Mouse (Mus musculus) cerebellum, adult 8-10 months (tissue): ENCODE measurements around the gene Tmco5b.

Experiments used
- DNase-seq: peaks from one replicate; pipeline ENCODE4 v3.0.0; 2022

Gene Tmco5b

DNA sequence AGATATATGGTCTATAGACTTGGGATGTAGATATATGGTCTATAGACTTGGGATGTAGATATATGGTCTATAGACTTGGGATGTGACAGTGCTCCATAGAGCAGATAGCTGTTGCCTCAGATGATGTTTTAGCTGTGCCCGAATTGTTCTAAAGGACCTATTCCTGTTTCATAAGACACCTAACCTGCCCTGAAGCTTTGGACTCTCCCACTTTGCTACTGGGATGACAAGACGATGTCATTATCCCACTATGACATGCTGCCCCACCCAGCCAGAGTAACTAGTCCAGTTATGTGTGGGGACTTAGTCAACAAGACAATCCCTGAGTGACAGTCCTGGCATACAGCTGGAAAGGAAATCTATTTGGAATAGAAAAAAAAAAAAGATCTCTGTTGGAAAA lies at the start of gene Tmco5b:
Gene Tmco5b, plus strand, starts transcription at position 301 of the 400 bp plus-strand sequence.
- no peak for DNase-seq

DNA sequence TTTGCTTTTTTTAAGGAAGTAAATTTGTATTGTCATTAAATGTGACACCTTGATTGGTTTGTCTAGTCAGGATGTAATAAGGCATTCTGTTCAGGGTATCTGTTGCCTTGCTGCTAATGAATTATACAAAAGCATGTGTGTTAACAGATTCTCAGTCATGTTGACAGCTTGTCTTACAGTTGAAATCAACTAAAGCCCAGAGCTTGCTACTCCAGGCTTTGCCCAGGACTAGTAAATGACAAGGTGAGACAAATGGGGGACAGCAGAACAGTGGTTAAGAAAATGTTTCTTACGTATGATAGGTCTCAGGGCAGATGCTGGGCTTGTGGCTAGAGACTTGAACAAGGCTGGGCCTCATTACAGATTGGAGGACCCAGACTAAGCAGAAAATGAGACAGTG lies 48.5 kb upstream of the Tmco5b start:
- DNase-seq = no peak

DNA sequence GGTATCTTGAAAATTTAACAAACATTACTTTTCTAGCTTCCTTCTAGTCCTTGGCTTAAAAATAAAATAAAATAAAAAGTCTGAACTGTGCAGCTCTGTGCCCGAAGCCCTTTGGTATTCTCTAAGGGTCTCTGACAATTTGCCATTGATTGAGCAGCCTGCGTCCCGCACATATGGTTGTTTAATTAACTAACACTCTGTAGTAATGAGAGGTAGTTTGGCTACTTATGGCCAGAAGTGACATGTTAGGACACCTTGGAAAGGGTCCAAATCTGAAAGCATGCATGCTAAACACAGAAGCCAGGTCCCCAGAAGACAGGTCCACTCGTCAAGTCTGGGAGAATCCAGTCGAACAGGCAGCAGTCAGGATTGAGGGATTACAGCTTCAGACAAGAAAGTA lies 46.7 kb upstream of the Tmco5b start:
- DNase-seq = no peak

DNA sequence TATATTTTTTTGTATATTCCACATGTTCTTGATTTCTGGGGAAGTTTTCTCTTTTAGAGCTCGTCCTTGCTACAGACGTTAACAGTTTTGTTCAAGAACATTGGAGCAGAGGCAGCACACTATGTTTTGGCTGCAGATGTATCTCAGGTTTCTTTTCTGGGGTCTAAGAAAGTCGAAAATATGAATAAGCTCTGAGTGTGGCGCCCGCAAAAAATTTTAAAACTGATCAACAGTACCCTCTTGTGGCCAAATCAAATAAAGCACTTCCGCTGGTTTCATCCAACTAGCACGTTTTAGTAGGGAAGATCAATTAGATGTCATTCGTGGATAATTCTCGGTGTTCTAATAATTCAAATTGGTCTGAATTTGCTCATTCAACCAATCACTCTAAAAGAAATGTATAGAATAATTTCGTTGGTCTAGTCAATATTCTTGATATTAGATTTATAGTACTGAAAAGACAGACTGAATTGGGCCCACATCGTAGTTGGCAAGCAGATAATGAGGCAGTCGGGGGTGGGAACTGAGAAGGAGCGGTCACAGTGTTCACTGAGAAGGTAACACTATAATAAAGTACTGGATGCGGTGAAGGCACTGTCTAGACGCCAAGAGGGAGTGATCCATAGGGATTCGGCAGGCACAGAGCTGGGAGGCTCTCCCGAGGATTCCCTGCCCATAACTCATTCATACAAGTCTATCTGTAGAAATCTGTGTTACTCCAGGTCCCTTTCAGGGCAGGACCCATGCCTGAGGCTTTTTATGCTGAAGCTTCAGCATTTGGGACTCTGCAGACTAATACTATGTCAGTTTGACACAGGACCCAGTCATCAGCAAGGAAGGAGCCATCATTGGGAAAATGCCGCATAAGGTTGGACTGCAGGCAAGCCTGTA lies 17.1 kb downstream of the Tmco5b start:
- peak; percentile 43 for DNase-seq

DNA sequence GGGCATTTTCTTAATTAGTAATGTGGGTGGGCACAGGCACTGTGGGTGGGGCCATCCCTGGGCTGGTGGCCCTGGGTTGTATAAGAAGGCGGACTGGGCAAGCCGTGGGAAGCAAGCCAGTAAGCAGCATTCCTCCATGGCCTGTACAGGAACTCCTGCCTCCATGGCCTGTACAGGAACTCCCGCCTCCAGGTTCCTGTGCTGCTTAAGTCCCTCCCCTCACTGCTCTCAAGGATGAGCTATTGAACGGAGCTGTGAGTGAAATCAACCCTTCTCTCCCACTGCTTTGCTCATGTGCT lies 17.7 kb downstream of the Tmco5b start:
- DNase-seq = no peak

DNA sequence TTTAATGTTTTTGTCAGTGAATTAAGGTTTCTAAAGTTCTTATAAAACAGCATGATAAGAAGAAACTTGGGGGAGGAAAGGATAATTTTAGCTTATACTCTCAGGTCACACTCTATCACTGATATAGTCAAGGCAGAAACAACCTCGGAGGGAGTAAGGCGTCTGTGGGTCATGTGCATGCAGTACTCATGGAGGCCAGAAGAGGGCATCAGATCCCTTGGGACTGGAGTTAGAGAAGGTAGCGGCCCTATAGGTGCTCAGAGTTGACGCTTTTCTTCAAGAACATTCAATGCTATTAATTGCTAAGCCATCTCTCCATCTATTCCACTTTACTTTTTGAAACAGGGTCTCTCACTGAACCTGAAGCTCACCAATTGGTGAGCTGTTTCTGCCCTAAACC lies 19.8 kb downstream of the Tmco5b start:
- DNase-seq = peak; percentile 83

DNA sequence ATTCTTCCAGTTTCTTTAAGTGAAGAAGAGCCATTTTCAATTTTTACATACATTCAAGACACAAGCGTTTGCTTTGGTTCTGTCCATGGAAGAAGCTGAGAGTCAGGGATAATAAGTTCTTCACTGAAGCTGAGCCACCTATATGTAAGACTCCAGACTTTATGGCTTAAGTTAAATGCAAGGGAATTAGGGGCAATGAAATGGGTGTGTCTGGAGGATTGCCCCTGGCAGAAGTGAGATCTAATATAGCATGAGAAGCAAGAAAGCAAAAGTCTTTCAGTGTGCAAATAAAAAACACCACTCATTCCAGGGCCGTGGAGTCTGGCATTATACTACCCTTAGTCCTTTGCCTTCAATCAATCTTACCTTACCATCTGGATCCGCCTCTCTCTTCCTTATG lies 25.7 kb downstream of the Tmco5b start:
- no peak for DNase-seq

DNA sequence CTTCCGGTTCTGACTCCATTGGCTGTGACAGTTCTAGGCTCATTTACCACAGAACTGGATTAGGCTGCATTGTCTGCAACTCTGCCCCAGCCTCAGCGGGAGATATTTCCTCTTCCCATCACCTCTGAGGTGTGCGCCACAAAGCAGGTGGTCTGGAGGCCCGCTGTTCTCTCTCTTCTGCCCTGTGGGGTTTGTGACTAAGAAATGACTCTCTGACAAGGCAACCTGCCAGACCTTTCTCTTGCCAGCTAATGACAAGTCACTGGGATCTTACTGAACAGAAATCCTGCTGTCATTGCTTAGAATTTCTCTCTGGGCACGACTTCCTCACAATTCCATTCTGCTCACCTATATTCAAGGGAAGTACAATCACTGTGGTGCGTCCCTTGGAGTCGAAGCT lies 37.5 kb downstream of the Tmco5b start:
- DNase-seq = peak; percentile 80

DNA sequence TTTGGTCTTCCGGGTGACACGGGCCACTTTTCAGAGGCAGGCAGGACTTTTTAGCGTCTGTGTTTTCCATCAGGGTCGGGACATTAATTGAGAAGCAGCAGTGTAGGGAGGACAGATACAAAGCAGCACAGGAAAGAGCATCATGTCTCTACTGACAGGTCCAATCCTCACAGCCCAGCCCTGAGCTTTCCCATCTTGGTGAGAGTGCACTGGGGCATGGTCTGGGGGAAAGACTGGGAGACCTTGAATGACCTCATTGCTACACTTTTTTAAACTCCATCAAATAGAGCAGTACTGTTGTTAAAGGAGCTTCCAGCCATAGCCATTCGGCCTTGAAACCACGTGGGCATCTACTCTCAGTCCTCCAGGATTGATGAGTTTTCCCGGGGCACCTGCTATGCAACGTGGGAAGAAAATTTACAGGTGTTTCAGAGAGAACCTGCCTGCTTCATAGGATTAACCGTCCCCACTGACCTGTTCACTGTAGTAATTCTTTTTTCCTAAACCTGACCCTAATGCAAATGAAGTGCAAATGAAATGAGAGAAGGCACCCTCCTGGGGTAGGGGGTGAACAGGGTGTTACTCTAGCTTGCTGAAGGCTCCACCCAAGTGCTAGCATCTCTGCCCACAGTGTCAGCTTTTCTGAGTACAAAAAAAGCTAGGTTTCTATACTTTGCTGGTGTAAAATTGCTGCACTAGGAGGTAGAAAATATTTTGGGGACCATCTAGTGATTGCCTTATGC lies 48.4 kb downstream of the Tmco5b start:
- DNase-seq = no peak

DNA sequence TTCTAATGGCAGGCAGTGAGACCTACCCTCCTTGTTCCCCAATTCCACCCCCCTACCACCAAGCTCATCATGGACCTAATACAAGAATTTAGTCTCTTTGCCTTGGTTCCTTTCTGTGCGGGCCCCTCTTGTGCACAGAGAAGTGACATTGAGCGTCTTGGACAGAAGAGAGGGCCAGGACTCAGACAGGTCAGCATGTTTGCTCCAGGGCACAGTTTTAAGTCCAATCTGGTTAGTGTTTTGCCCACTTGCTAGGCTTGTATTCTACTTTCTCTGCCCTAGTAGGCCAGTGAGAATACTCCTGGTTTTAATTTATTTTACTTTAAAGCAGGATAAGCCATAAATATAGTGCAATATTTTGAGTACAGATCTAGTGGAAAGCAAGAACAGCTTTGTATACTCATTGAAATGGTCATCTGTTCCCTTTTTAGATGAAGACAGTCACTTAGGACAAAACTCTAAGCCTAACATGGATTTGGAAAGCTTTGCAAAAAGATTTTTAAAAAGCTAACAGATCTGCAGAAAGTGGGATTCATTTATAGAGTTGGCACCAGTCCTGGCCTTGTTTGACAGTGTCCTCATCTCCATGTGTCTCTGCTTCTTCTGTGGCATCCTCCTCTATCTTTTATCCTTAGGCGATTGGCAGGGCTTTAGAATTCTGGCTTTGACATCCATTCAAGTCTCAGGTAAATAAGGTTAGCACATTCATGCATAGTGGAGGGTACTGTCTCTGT lies 50.2 kb downstream of the Tmco5b start:
- no peak for DNase-seq

DNA sequence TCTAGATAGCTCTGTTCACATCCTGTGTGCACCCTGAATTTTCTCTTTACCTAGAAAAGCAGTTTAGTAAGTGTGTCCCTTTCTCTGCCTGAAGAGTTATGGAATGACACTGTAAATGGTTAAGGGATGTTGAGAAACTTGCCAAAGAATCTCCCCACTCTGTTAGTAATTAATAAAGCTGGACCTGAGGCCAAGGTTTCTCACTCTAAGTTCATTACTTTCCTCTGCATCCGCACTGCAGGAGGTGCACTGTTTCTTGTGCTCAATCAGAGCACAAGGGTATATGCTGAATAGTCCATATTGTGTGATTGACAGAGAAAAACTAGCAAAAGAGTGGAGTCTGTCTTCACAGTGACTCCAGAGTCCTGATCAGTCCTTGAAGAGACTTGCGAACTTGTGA lies 59.0 kb downstream of the Tmco5b start:
- no peak for DNase-seq
